Mouse (Mus musculus) gastrocnemius, adult 8-10 months (tissue): ENCODE results near the gene P3h1. TPM values are rescaled to one million over a fixed set of nuclear protein-coding genes. Genes with fewer than 3 reads are reported as not detected.

Source experiments
- DNase-seq, 2 experiments: peaks; one replicate each; pipeline ENCODE4 v3.0.0; 2022; ENCODE audit warnings: low spot score in 2 of 2
- total RNA-seq, 4 experiments: library from RNA; stranded (reverse); gene quantifications; 2 replicates each; pipeline ENCODE4 v1.2.4; 2022

P3h1 gene
- total RNA-seq, 4 experiments from 2014 or later = 10.6 to 12.0 (median 11.1) TPM

DNA sequence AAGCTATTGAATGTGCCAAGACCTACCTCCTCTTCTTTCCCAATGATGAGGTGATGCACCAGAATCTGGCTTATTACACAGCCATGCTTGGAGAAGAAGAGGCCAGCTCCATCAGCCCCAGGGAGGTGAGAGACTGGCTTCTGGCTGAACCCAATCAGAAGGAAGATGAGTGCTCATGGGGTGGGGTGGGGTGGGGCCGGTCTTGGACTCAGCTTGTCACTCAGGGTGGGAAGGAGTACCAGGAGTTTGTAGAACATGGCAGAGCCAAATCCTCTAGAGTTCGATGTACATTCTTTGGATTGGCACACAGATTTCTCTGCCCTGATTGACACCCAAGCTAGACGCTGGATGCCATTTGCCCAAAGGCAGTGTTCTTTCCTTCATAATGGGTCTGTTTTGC, 5.9 kb downstream of the P3h1 start:
- no peak for DNase-seq

DNA sequence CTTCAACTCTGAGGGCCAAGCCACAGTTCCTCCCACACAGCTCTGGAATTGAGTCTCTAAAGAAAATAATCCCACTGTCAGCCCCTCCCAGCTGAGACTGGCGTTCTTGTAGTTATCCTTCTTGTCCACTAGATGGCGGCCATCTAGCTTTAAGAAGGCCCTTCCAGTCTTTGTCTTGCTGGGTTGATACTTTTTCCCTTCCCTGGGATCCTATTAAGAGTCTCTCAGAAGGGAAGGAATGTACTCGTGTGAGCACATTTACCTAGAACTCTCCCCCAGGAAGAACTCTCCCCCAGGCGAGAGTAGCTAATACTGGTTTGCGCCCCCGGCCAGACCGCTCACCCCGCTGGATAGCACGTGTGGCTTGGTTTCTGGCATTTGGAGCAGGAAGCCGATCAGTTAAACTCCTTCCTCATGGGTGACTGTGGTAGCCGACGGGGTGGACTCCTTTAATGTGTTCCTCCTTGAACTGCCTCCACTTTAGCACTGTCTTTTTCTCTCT, 6.5 kb downstream of the P3h1 start:
- no peak for DNase-seq

DNA sequence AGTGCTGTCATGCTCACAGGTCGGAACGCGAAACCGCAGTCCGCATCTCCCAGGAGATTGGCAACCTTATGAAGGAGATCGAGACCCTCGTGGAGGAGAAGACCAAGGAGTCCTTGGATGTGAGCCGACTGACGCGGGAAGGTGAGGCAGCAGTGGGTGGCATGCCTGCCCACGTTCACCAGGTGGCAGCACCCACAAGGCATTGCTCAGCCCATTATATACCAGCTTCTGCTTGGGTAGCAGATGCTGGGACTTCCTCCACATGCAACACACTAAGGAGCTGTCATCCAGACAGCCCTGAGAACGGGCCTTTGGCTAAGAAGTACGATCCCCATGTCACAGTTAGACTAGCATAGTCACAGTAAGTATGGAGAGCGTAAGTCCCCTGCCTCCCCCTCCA, 8.9 kb downstream of the P3h1 start:
- no peak for DNase-seq

DNA sequence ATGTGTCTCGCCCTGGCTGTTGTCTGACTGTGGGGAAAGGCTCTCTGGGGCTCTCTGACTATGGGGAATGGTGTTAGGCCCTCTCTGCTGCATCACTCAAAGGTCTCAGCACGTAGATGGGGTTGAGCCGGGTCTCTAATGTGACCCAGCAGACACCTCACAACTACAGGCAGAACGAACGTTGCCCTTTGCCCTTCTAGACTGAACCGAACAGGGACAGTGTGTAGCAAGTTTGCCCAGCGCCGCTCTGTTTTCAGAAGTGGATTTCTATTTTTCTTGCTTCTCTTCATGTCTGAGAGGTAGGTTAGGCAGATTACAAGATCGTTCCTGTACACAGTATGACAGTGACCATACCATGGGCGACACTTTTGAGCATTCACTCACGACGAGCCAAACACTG, 9.9 kb downstream of the P3h1 start:
- DNase-seq = no peak

DNA sequence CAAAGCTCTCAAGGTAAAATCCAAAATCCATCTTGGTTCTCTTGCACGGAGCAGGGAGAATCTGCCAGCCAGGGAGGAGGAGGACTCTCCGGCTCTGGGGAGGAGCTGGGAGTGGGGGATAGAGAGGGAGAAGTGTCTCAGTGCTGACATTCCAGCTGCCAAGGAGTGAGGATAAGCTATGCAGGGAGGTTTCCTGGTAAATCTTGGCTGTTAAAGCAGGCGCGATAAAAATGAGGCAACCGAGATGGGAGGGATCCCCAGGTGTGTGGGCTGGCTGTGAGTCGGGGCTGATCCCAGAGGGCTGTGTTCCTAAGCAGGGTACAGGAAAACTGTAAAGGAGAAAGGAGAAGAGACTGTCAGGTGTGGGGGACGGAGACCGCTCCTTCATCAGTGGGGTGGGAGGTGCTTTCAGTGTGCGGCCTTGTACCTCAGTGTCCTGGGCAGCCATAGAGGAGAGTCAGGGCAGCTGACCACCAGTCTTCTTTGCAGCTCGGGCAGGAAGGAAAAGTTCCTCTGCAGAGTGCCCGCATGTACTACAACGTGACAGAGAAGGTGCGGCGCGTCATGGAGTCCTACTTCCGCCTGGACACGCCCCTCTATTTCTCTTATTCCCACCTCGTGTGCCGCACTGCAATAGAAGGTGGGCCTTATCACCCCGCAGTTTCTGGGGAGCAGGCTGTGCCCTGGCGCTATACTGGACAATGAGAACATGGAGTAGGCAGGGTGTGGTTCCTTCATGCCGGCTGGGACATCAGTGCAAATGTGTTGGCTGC, 11.9 kb downstream of the P3h1 start:
- DNase-seq = no peak

DNA sequence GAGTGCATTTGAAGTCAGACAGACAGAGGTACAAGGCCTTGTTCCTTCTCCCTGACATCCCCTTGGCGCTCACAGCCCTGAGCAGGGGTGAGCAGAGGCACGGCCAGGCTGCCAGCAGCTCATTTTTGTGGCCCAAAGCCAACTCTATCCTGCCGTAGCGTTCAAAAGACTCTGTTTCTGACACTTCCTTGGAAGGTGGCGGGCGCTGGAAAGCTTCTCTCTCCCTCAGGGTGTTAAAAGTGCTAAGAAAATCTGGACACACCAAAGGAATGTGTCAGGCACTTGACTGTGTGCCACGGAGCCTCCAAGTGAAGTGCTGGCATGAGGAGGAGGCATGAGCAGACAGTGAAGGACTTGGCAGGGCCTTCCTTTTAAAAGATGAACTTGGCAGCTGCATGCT, 12.8 kb downstream of the P3h1 start:
- DNase-seq = no peak

DNA sequence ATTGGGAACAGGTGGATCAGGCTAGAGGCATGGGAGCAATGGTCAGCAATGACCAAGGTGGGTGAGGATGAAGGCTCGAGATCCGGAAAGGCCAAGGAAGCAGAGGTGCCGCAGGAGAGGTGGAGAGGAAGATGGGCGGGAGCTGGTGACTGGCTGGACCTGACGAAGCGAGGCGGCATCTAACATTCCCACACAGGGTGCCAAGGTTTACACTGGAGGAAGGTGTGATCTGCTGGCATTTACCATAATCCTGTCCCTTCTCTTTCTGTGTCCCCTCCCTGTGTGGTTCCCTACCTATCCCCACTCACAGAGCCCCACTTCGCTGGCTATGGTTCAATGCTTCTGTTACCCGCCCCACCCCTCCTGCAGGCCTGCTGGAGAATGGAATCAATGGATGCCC, 13.2 kb downstream of the P3h1 start:
- no peak for DNase-seq

DNA sequence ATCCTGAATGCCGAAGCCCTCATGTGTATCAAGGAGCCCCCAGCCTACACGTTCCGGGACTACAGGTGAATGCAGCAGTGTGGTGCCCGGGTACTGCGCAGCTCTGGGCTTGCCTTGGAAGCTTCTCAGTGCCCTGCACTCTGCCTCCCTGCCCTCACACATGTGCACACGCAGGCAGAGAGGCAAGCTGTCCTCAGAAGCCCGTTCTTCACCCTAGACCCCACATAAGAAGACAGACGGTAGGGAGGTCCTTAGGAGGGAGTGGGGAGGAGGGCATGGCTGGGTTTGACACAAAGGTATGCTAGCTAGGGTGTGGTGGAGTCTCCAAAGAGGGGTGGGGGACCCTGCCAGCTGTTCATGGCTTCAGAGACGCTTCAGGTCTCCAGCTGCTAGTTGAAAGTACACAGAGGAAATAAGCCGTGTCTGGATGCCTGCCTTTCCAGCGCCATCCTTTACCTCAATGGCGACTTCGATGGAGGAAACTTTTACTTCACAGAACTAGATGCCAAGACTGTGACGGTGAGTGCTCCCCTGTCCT, 14.0 kb downstream of the P3h1 start:
- no peak for DNase-seq

DNA sequence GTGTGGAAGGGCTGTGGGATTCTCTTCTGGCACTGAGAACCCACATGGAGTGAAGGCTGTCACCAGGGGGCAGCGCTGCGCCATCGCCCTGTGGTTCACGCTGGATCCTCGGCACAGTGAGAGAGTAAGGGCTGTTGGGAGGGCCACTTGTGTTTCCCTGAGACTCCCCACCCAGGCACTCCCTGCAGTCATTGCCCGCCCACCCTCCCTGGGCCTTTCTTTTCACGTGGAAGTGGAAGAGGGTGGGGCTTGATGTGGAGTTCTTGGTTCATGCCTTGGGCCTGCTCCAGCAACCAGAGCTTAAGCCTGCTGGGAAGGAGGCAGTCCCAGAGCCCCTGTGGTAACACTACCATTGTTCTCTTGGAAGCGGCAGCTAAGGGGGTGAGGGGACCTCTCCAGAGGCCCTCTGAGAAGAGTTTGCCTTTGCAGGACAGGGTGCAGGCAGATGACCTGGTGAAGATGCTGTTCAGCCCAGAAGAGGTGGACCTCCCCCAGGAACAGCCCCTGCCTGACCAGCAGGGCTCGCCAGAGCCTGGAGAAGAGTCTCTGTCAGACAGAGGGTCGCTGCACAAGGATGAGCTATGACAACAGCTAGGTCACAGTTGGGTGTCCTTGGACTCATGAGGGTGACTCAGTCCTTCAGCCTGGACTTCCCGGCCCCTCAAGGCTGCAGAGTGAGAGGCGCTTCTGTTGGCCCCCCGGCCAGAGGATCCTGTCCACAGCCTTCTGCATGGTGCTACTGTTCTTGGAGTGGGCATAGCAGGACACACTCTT, 14.9 kb downstream of the P3h1 start:
- peak; percentile 55 to 57 for DNase-seq

DNA sequence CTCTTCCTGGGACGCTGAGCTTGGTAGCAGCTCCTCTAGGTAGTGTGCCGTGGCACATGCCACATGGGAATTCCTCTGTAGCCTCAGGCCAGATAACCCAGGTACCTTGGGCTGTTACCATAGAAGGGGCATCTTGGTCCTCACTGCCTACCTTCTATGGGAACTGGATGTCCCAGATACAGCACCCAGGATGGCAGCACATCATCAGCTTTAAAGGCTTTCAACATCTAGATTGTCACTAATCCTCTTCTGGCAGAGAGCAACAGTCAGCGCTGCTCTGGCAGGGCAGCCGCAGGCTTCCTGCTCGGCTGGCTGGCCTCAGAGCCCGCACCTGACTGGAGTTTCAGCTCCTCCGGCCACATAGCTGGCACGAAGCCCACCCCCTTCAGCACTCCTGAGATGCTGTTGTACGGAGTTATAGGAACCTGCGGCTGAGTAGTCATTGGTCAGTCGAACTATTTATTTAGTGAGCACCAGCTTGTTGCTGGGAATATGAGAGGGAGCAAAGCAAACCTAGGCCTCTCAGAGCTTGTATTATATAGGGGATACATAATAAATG, 15.8 kb downstream of the P3h1 start:
- DNase-seq = no peak

DNA sequence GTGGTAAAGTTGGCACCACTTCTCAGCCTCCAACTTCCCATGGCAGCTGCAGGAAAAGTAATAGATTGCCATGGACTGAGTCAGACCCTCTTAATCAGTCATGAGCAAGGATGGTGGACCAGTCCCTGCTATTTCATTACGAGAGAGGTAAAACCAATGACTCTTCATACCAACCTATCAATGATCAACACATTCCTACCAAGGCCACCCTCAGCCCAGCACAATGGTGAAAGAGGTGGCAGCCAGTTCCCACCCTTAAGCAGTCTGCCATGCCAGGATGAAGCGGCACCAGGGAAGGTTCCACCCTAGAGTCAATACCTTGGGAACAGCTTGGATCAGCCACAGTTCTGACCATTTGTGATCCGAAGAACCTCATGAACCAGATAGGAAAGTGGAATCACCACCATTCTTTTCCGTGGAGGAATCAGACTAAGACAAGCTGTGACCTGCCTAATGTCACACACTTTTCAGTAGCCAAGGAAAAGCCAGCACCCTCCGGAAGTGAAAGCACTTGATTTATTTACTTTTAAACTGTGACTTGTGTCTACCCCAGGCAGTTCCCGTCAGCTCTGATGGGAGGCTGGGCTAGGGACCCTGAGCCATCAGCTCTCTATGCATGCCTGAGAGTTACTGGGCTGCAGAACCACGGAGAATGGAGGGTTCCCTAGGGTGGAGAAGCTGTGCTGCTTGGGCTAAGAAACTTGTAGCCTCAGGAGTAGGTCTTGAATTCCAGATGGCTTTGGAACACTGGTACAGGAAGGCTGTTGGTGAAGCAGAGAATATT, 19.5 kb downstream of the P3h1 start:
- DNase-seq = no peak

DNA sequence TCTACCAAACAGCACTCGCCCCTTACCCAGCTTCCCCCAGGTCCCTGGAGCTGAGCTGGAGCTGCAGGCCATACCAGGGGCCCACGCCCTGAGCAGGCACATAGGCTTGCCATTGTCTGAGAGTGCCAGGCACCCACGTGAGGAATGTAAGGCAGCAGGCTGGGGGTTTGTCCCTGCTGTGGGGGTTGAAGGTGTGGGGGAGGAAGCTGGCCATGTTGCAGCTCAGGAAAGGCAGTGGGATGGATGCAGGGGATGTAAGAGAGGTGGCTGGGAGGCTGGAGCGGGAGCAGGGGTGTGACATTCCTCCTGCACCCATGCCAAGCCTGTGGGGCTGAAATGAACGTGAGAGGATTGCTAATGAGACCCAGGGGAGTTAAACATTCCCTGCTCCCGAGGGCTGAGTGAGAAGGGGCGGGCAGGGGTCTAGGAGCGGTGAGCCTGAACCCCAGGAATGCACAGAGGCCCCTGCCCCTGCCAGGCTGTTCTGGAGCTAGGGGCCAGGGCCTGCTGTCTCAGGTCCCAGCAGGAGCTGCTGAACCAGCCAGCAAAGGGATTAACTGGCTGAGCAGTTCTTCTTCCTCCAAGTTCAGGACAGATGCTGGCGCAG, 21.4 kb downstream of the P3h1 start:
- no peak for DNase-seq

DNA sequence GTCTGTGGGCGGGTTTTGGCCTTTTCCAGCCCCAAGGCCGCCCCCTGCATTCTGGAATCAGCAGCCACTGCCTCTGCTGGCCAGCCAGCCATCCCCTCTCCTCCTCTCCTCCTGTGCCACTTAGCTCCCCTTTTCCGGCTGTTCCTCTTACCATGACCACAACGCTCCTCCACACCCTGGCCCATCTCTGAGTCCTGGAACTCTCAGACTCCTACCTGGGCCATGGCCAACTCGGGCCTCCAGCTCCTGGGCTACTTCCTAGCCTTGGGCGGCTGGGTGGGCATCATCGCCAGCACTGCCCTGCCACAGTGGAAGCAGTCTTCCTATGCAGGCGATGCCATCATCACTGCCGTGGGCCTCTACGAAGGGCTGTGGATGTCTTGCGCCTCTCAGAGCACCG, 22.6 kb downstream of the P3h1 start, which contains the start of gene Cldn19:
TSS of gene Cldn19 (plus strand) at position 64 of the 400 bp plus-strand sequence.
- DNase-seq = no peak

DNA sequence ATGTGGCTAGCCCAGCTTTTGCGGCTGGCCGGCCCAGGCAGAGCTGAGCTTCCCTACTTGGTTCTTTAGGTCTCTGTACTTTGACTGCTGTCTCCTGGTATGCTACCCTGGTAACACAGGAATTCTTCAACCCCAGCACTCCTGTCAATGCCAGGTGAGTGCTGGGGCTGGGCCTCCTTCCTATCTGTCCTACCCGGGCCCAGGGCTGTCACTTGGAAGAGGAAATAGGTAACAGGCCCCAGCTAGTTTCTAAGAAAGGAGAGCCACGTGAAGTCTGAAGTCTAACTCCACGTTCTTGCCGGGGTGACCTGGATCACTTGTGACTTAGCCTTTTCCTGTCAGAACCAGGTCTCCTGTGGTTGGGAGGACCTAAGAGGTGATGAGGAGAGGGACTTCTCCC, 24.4 kb downstream of the P3h1 start:
- no peak for DNase-seq

DNA sequence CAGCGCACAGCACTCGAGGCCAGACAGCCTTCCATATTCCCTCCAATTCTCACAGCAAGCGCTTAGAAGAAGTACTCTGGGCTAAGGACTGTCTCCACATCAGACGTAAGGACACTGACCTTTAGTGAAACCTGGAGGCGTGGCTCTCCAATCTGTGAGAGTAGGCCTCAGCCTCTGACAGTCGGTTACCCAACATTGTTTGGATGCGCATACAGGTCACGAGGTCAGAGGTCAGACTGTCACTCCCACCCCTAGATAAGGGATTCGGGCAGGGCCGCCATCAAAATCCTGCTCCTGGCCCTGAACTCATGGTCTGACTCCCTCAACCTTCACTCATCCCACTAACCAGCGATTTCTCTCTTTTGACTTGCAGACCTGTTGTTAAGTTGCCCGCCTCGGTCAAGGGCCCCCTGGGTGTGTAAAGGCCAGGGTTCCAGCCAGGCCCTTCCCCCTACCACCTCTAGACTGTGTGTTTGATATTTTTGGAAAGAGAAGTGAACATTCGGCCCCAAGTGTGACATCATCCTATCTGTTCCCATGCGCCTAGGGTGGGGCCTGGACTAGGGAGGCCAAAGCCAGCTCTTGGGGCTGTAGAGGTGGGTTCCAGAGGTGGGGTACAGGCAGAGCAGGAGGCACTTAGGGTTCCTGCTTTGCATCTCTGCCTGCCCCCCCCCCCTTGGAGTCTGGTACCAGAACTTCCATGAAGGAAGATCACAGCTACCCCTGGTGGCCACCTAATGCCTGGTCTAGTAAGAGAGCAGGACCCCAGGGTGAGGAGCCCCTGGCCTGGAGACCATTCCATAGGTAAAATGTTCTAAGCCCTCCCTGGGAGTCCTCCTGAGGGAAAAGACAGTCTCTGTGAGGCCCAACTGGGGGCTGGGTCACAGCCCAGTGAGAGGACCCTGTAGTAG, 26.9 kb downstream of the P3h1 start:
- DNase-seq = no peak

DNA sequence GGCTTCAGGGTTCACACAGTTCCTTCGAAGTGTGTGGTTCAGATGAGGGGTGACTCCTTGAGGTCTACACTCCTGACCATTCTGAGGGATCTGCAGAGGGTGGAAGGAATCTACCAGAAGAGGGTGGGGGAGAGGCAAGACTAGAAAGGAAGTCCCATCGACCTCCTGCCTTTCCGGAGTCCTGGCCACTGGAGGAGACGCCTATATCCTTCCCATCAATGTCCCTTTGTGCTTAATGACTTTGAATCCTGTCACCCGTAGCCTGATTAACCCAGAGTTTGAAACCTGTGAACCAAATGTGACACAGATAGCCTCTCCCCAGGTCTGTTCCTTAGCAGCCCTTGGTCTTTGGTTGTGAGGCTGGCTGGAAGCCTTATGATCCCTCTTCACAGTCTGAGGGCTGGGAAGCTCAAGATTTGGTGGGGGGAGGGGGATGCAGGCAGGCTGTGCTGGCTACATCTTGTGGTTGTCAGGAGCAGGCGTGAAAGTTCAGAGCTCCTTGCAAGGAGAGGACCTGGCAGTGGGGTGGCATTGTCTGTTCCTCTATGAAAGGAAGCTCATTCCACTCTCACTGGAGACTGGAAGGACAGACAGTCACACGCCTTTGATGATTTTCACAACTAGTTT, 28.5 kb downstream of the P3h1 start:
- no peak for DNase-seq

DNA sequence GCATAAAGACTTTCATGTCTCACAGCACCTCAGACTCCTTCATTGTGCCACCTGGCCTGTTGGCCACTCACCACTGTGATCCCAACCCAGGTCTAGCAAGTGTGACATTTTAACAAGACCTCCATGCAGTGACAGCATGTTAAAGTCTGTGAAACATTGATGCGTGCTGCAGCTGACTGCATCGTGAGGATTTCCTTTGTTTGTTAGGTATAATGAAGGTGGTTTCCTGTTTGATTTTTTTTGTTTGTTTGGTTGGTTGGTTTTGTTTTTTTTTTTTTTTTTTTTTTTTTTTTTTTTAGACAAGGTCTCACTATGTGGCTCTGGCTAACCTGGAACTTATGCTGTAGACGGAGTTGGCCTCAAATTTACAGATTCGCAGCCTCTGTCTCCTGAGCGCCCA, 29.8 kb downstream of the P3h1 start:
- no peak for DNase-seq

DNA sequence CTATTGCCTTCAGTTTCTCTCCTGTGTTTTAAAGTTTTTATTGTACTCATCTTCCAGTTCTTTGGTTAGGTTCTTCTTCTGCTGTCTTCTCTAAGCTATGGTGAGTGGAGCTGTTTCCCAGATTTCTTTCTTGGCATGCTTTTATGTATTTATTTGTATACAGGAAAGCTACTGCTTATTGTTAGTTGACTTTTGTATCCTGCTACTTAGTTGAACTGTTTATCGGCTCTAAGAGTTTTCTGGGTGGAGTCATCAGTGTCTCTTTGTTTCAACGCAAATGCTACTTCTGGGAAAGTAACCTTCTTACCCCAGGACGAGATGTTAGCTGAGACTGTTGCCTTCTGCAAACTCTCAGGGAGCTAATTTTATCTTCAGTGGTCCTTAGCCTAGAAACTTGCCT, 30.7 kb downstream of the P3h1 start:
- DNase-seq = no peak

DNA sequence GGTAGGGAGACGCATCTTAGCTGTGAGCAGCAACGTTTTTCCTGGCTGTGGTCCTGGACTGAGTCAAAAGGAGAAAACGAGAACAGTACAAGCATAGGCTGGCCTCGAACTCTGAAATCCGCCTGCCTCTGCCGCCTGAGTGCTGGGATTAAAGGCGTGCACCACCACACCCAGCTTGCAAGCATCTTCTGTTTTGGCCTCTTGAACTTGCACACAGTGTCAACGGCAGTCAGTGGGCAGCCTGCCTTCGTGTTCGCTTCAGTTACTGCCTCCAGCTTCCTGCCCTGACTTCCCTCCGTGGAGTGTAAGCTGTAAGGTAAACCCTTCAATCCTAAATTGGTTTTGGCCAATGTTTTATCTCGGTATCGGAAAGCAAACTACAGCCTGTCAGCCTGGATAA, 33.9 kb downstream of the P3h1 start:
- DNase-seq = no peak
